Mouse (Mus musculus) heart, adult 2 months (tissue): ENCODE measurements around the gene Castor1. TPM values are rescaled to one million over a fixed set of nuclear protein-coding genes. Genes with fewer than 3 reads are reported as not detected.

Experiments
- DNase-seq, 2 experiments: peaks; one replicate each; pipeline ENCODE4 v3.0.0; 2021
- H3K27ac ChIP-seq: fragments of 200-600 bp; 2 replicates; pipeline ENCODE4 v1.8.1; 2022
- H3K27me3 ChIP-seq: fragments of 200-500 bp; 2 replicates; pipeline ENCODE4 v1.6.1; 2012; ENCODE audit warnings: mild to moderate bottlenecking, low read length, inconsistent platforms, mixed read lengths; ENCODE audit not compliant: control insufficient read depth, insufficient read depth
- H3K36me3 ChIP-seq: fragments of 200-500 bp; 2 replicates; pipeline ENCODE4 v1.6.1; 2012; ENCODE audit warnings: low read length, inconsistent platforms; ENCODE audit not compliant: control insufficient read depth, insufficient read depth
- H3K4me1 ChIP-seq: fragments of 200-500 bp; 2 replicates; pipeline ENCODE4 v1.6.1; 2011; ENCODE audit warnings: low read length; ENCODE audit not compliant: control insufficient read depth, insufficient read depth
- H3K4me3 ChIP-seq: fragments of 200-600 bp; 2 replicates; pipeline ENCODE4 v1.8.1; 2022
- H3K79me2 ChIP-seq: fragments of 200-500 bp; replicated peaks from 2 replicates; pipeline ENCODE4 v1.6.1; 2012; ENCODE audit warnings: mild to moderate bottlenecking, inconsistent platforms, low read length, moderate library complexity, mixed read lengths; ENCODE audit not compliant: control insufficient read depth, insufficient read depth
- H3K9ac ChIP-seq: fragments of 200-500 bp; 2 replicates; pipeline ENCODE4 v1.6.1; 2012; ENCODE audit warnings: low read depth, mild to moderate bottlenecking, control low read depth, inconsistent platforms, low read length, mixed read lengths
- CTCF ChIP-seq: fragments of 200-600 bp; IDR thresholded peaks from 2 replicates; pipeline ENCODE4 v1.8.1; 2022; ENCODE audit warnings: antibody characterized with exemption, mild to moderate bottlenecking, moderate library complexity
- EP300 ChIP-seq: fragments of 200-500 bp; IDR thresholded peaks from 2 replicates; pipeline ENCODE4 v1.6.1; 2011; ENCODE audit warnings: low read depth, low read length, control low read depth; ENCODE audit not compliant: insufficient read depth
- POLR2A ChIP-seq: fragments of 200-500 bp; IDR thresholded peaks from 2 replicates; pipeline ENCODE4 v1.6.1; 2011; ENCODE audit warnings: mild to moderate bottlenecking, low read depth, low read length, control low read depth; ENCODE audit not compliant: insufficient read depth
- WGBS: fragments of 180-500 bp; shearing (Covaris S2); methylation state at CpG from one replicate; pipeline ENCODE4 v1.1.7; 2018; 5-methylcytosine and 5-hydroxymethylcytosine counted together
- intact Hi-C: fragments of 180-260 bp; cut with DNase I; formaldehyde crosslinking; loops from one replicate; pipeline ENCODE4 v1.15.1; 2025
- polyA plus RNA-seq: library from polyadenylated mRNA; depleted of rRNA; stranded (reverse); fragments of >200 nt; gene quantifications from 2 replicates; pipeline ENCODE4 v1.2.3, GENCODE M21; 2012
- total RNA-seq, 2 experiments: library from RNA; stranded (reverse); gene quantifications; 2 replicates each; pipeline ENCODE4 v1.2.3; 2021

Gene Castor1
- total and polyA plus RNA-seq, 3 experiments, result 4.0 to 13.5 (median 5.9) TPM

- H3K4me3 ChIP-seq, result no peak overlapping the region
- no peaks in the 10 kb centered on the region; the same call in 1 of the 2 replicates for H3K27me3 ChIP-seq
- no peaks in the 10 kb centered on the region for H3K36me3 ChIP-seq
- DNase-seq, result no peak
- no peaks in the 10 kb centered on the region for H3K4me1 ChIP-seq
- no peak overlapping the region for H3K9ac ChIP-seq
- no peaks in the 10 kb centered on the region for H3K79me2 ChIP-seq
- H3K27ac ChIP-seq, result no peak overlapping the region
- intact Hi-C loops, result no loop called here
- WGBS, result 89% methylated on average over 23 of the region's 23 CpGs
- TF ChIP-seq POLR2A (no peak), EP300 (no peak), CTCF (no peak)
These were observed 21.7 kb downstream of the Castor1 start for GRCm38 (mm10) chr11:4239691-4240090.

DNA sequence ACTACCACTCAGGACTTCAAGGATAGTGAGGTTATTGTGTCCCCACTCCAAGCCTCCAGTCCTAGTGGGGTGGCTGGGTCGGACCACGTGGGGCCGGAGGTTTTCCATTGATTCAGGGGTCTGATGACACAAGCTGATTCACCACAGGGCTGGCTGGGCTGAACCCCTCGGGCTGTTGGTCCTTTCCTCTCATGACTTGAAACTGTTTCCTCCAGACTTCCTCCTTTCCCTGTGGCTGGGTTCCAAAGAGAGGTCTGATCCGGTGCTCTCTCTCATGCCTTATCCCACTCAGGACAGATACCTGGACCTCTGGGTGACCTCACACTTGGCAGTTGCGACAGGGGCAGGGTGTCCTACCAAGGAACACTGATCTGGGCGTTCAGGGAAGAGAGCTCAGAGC is 22.1 kb downstream of the Castor1 start:
- no peaks in the 10 kb centered on the region for H3K36me3 ChIP-seq
- no peaks in the 10 kb centered on the region for H3K79me2 ChIP-seq
- H3K4me3 ChIP-seq, result no peak overlapping the region
- intact Hi-C loops, result no loop called here
- TF ChIP-seq POLR2A (no peak), CTCF (no peak), EP300 (no peak)
- no peak for DNase-seq
- no peaks in the 10 kb centered on the region; the same call in 1 of the 2 replicates for H3K27me3 ChIP-seq
- H3K27ac ChIP-seq, result no peak overlapping the region
- H3K9ac ChIP-seq, result no peak overlapping the region
- WGBS, result 44% methylated on average over 7 of the region's 7 CpGs
- no peaks in the 10 kb centered on the region for H3K4me1 ChIP-seq

DNA sequence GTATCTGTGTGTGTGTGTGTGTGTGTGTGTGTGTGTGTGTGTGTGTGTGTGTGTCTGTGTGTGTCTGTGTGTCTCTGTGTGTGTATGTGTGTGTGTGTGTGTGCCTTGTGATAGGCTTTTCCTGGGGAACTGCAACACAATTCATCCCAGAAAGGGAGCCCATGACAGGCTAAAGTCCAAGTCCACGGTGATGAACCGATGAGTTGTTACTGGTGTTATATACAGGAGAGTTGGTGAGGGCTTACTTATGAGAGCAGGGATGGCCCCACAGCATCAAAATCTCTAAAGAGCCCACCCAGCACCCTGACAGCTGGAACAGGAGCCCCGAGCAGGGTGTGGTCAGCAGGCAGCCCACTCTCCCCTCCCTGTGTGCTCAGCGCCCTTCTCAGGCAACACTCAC is 23.2 kb downstream of the Castor1 start:
- no peaks in the 10 kb centered on the region; the same call in 1 of the 2 replicates for H3K27me3 ChIP-seq
- H3K9ac ChIP-seq, result no peak overlapping the region
- 70% methylated on average over 4 of the region's 4 CpGs for WGBS
- no peaks in the 10 kb centered on the region for H3K4me1 ChIP-seq
- intact Hi-C loops, result no loop called here
- no peak overlapping the region for H3K4me3 ChIP-seq
- H3K79me2 ChIP-seq, result no peaks in the 10 kb centered on the region
- no peak for TF ChIP-seq CTCF
- no peak for TF ChIP-seq EP300
- no peak overlapping the region for H3K27ac ChIP-seq
- no peaks in the 10 kb centered on the region for H3K36me3 ChIP-seq
- DNase-seq, result no peak

DNA sequence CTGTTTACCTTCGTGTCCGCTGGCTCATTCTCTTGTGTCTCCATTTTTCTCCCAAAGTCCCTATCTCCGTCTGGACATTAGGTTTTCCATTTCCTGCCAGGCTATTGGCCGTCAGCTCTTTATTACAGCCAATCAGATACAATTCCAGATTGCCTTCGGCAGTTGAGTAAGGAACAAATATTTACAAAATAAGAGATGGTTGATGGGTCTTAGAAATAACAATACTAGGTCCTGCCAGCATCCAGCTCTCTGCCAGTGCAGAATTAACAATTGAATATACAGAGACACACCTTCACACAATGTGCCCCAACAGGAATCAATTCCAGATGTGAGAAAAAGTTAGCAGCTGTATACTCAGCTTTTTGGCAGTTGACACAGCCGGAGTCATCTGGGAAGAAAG is 28.1 kb downstream of the Castor1 start:
- Histone ChIP-seq H3K9ac (no peak overlapping the region), H3K36me3 (no peaks in the 10 kb centered on the region), H3K79me2 (no peaks in the 10 kb centered on the region), H3K4me1 (no peaks in the 10 kb centered on the region), H3K27ac (no peak overlapping the region), H3K4me3 (no peak overlapping the region), H3K27me3 (no peaks in the 10 kb centered on the region)
- intact Hi-C loops, result no loop called here
- WGBS, result 55% methylated on average over 6 of the region's 6 CpGs
- no peak for TF ChIP-seq EP300
- DNase-seq, result no peak

DNA sequence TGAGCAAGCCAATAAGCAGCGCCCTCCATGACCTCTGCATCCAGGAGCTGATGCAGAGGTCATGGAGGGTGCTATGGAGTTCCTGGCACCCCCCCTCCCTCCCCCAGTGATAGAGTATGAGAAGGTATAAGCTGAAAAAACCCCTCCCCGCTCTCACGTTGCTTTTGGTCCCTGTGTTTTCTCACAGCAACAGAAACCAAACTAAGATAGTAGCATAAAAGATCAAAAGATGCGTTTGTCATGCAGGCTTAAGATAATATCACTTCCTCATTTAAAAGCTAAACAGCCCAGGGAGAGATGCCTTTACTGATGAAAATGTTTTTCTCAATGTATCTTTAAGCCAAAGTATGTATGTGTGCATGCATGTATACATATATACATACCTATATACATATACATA is 28.6 kb downstream of the Castor1 start:
- H3K27ac ChIP-seq, result no peak overlapping the region
- TF ChIP-seq CTCF, result no peak
- TF ChIP-seq EP300, result no peak
- no peak for TF ChIP-seq POLR2A
- no peak overlapping the region for H3K9ac ChIP-seq
- no peaks in the 10 kb centered on the region for H3K4me1 ChIP-seq
- H3K4me3 ChIP-seq, result no peak overlapping the region
- intact Hi-C loops, result no loop called here
- no peaks in the 10 kb centered on the region for H3K36me3 ChIP-seq
- no peak for DNase-seq
- H3K79me2 ChIP-seq, result no peaks in the 10 kb centered on the region
- 64% methylated on average over 4 of the region's 4 CpGs for WGBS
- H3K27me3 ChIP-seq, result no peaks in the 10 kb centered on the region

- H3K4me3 ChIP-seq, result no peak overlapping the region
- intact Hi-C loops, result no loop called here
- H3K27me3 ChIP-seq, result no peaks in the 10 kb centered on the region
- no peak for DNase-seq
- WGBS, result 79% methylated on average over 14 of the region's 14 CpGs
- TF ChIP-seq POLR2A (no peak), CTCF (no peak), EP300 (no peak)
- no peak overlapping the region for H3K27ac ChIP-seq
- H3K36me3 ChIP-seq, result no peaks in the 10 kb centered on the region
- H3K79me2 ChIP-seq, result no peaks in the 10 kb centered on the region
- H3K4me1 ChIP-seq, result no peaks in the 10 kb centered on the region
- H3K9ac ChIP-seq, result no peak overlapping the region
These were observed 29.4 kb downstream of the Castor1 start for GRCm38 (mm10) chr11:4247201-4247959.
